Mouse (Mus musculus) embryonic fibroblast, embryonic 13.5 days (primary cell): ENCODE results near the gene Ston2.

Experiments used
- CTCF ChIP-seq: IDR thresholded peaks from 2 replicates; pipeline ENCODE4 v1.5.1; 2011; ENCODE audit warnings: mild to moderate bottlenecking, control low read depth, low read length, moderate library complexity, borderline replicate concordance; ENCODE audit not compliant: insufficient read depth
- POLR2A ChIP-seq: IDR thresholded peaks from 2 replicates; pipeline ENCODE4 v1.6.1; 2011; ENCODE audit warnings: low read depth, mild to moderate bottlenecking, control low read depth, low read length, moderate library complexity

DNA sequence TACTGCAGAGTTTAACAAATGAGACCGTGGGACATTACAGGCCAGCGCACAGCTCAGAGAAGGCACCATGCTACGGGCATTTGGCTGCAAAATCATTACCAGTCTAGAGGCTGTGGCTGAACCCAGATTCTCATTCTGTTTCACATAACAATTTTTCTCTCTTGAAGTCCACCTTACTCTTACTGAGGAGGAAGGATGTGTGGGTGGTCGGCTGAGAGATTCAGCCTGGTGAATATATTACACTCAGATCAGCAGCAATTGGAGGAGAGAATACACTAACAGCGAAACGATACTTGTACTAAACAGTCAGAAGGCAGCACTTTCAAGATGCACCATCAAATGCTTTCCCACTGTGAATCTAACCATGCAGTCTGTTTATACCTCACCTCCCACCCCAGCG is 74.8 kb downstream of the Ston2 start:
- TF ChIP-seq CTCF (no peak), POLR2A (no peak)
